Mouse (Mus musculus) activated CD4-positive, CD25-positive, alpha-beta regulatory T cell, adult 4 months (primary cell): ENCODE data around the gene Serhl. TPM values are rescaled to one million over a fixed set of nuclear protein-coding genes. Genes with fewer than 3 reads are reported as not detected.

ENCODE experiments used
- ATAC-seq: one replicate; pipeline ENCODE4 v1.8.0; 2017
- polyA plus RNA-seq, 2 experiments: library from polyadenylated mRNA; unstranded; fragments of 100-300 nt; shearing (Covaris generic); gene quantifications; one replicate each; pipeline ENCODE4 v1.2.1; 2017

Serhl gene
- polyA plus RNA-seq, 2 experiments from 2014 or later, result 79.0 to 82.8 TPM

- peak; percentile 32 for ATAC-seq
Measured at GRCm38 (mm10) chr15:83085901-83086300, 3.4 kb upstream of the Serhl start.

GRCm38 (mm10) chr15:83086636-83087328 lies 2.5 kb upstream of the Serhl start:
- ATAC-seq, result no peak

GRCm38 (mm10) chr15:83088495-83089428 lies 544 bp upstream of the Serhl start:
- ATAC-seq, result no peak

- ATAC-seq, result no peak
Measured at GRCm38 (mm10) chr15:83090874-83091273, 1.6 kb downstream of the Serhl start.

GRCm38 (mm10) chr15:83093687-83094086 lies 4.4 kb downstream of the Serhl start:
- no peak for ATAC-seq

GRCm38 (mm10) chr15:83095950-83096349 lies 6.6 kb downstream of the Serhl start:
- no peak for ATAC-seq

- ATAC-seq, result peak; percentile 98
Measured at GRCm38 (mm10) chr15:83099533-83100331, 10.4 kb downstream of the Serhl start.

GRCm38 (mm10) chr15:83100332-83100662 lies 11.0 kb downstream of the Serhl start:
- no peak for ATAC-seq

GRCm38 (mm10) chr15:83103111-83103510 lies 13.8 kb downstream of the Serhl start:
- ATAC-seq, result no peak

GRCm38 (mm10) chr15:83106426-83106825 lies 17.1 kb downstream of the Serhl start:
- no peak for ATAC-seq

- ATAC-seq, result no peak
Measured at GRCm38 (mm10) chr15:83107814-83108213, 18.5 kb downstream of the Serhl start.

GRCm38 (mm10) chr15:83111290-83111689 lies 22.0 kb downstream of the Serhl start:
- no peak for ATAC-seq

GRCm38 (mm10) chr15:83111874-83112273 lies 22.6 kb downstream of the Serhl start:
- ATAC-seq, result no peak

GRCm38 (mm10) chr15:83112898-83113297 lies 23.6 kb downstream of the Serhl start:
- ATAC-seq, result peak; percentile 46

GRCm38 (mm10) chr15:83114106-83114505 lies 24.8 kb downstream of the Serhl start:
- ATAC-seq, result no peak

- ATAC-seq, result no peak
Measured at GRCm38 (mm10) chr15:83115071-83115470, 25.8 kb downstream of the Serhl start.

- ATAC-seq, result no peak
Measured at GRCm38 (mm10) chr15:83118360-83118759, 29.1 kb downstream of the Serhl start.

GRCm38 (mm10) chr15:83121709-83122565 lies 32.6 kb downstream of the Serhl start:
- peak; percentile 80 for ATAC-seq

- peak; percentile 76 for ATAC-seq
Measured at GRCm38 (mm10) chr15:83122566-83123145, 33.4 kb downstream of the Serhl start, which contains the start of gene Rrp7a. TSS of gene Rrp7a (minus strand) at chr15:83122801.

- no peak for ATAC-seq
Measured at GRCm38 (mm10) chr15:83124625-83125024, 35.3 kb downstream of the Serhl start.

GRCm38 (mm10) chr15:83126582-83126981 lies 37.3 kb downstream of the Serhl start:
- ATAC-seq, result no peak
